Mouse (Mus musculus) large intestine, adult 2 months (tissue): ENCODE data around the gene Nodal. TPM values are rescaled to one million over a fixed set of nuclear protein-coding genes. Genes with fewer than 3 reads are reported as not detected.

Experiments used
- DNase-seq: peaks from one replicate; pipeline ENCODE4 v3.0.0-alpha.2; 2012; ENCODE audit warnings: low read depth, low spot score
- WGBS: fragments of 180-500 bp; shearing (Covaris S2); methylation state at CpG from one replicate; pipeline ENCODE4 v1.1.7; 2018; 5-methylcytosine and 5-hydroxymethylcytosine counted together
- polyA plus RNA-seq: library from polyadenylated mRNA; depleted of rRNA; stranded (reverse); fragments of >200 nt; gene quantifications from 2 replicates; pipeline ENCODE4 v1.2.3, GENCODE M21; 2012; rRNA removed

Gene Nodal
- polyA plus RNA-seq, 1 experiment: 0.05 TPM

DNA sequence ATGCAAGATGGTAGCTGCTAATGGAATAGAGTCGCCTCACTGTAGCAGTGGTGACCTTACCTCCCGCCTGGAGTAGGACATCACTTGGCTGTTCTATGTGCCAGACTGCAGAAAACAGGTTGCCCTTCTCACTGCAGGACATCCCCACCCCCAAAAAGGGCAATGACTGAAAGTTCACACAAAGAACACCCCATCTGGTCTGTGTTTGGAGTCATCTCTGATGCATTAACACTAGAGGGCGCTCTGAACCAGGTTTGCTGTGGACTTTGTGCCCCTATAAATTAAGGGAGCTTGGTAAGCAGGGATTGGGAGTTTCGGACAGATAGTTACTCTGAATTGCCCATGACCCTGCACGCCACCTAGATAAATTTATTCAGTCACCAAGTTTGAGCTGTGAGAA lies 49.1 kb downstream of the Nodal start:
- DNase-seq: no peak
- whole genome bisulfite sequencing: 21% methylated on average over 5 of the region's 5 CpGs

GRCm38 (mm10) chr10:61468900-61469299 lies 51.1 kb downstream of the Nodal start:
- DNase-seq: no peak
- WGBS: 43% methylated on average over 7 of the region's 7 CpGs

GRCm38 (mm10) chr10:61473640-61474039 lies 55.9 kb downstream of the Nodal start:
- no peak for DNase-seq
- WGBS: 83% methylated on average over 3 of the region's 3 CpGs

DNA sequence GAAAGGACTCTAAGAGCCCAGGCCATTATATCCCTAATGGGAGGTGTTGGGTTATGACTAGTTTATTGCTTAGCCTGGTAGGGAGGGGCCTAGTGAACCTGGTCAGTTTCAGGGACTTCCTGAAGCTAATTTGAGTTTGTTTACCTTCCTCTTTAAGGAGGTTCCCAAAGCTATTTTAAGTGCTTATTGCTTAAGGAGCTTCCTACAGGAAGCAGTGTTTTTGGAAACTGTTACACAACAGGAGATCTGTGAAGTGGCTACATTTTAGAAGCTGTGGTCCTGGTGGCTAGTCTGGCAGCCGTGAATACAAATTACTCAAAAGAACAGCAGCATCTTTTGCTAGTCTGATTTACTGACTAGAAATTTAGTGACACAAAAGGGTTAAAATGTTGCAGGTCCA lies 56.6 kb downstream of the Nodal start:
- 86% methylated on average over 1 of the region's 1 CpGs for WGBS
- no peak for DNase-seq

Other genes with a start within 250 kb of the Nodal start
- 0.11 and 0.14 TPM in 2 replicates for gene Tbata, start 246.0 kb upstream of the Nodal start, polyA plus RNA-seq
- 0.99 and 1.7 TPM in 2 replicates for gene Adamts14, start 144.5 kb upstream of the Nodal start, polyA plus RNA-seq
- 1.2 and 1.8 TPM in 2 replicates for gene Prf1, start 120.1 kb upstream of the Nodal start, polyA plus RNA-seq
- gene Pald1, start 34.4 kb upstream of the Nodal start, polyA plus RNA-seq: 3.3 and 4.0 TPM in 2 replicates
- 63.8 and 102 TPM in 2 replicates for gene Eif4ebp2, start 34.7 kb downstream of the Nodal start, polyA plus RNA-seq
- 7.8 and 9.2 TPM in 2 replicates for gene Lrrc20, start 57.8 kb downstream of the Nodal start, polyA plus RNA-seq
- not detected in 2 replicates for gene Npffr1, start 177.5 kb downstream of the Nodal start, polyA plus RNA-seq
- gene Ppa1, start 230.6 kb downstream of the Nodal start, polyA plus RNA-seq: 79.4 and 101 TPM in 2 replicates